Mouse (Mus musculus) A20 (cell line): Measurements from ENCODE around the gene Dpagt1.
"Not testable (repeated sequence)": the region's sequence is repeated elsewhere in the genome, so short reads cannot be mapped to it uniquely, and the experiment has no call there.

Source experiments
- DNase-seq: peaks from one replicate; pipeline ENCODE4 v3.0.0-alpha.2; 2011; ENCODE audit warnings: low read depth, low spot score

Dpagt1 gene

GRCm38 (mm10) chr9:44337436-44338169, 11.8 kb downstream of the Dpagt1 start:
- peak; percentile 52 for DNase-seq

GRCm38 (mm10) chr9:44338574-44338973, 12.8 kb downstream of the Dpagt1 start:
- peak; percentile 67 for DNase-seq

GRCm38 (mm10) chr9:44341487-44341886, 15.7 kb downstream of the Dpagt1 start:
- DNase-seq = no peak

- no peak for DNase-seq
These were observed 16.4 kb downstream of the Dpagt1 start for GRCm38 (mm10) chr9:44342173-44342572.

GRCm38 (mm10) chr9:44342605-44343004, 16.8 kb downstream of the Dpagt1 start:
- no peak for DNase-seq

- no peak for DNase-seq
These were observed 17.5 kb downstream of the Dpagt1 start for GRCm38 (mm10) chr9:44343290-44343689.

GRCm38 (mm10) chr9:44343781-44344421, 18.1 kb downstream of the Dpagt1 start, which contains the start of gene Hmbs:
Gene Hmbs, minus strand, starts transcription at chr9:44344228.
- DNase-seq = peak; percentile 96

GRCm38 (mm10) chr9:44345570-44346433, 20.0 kb downstream of the Dpagt1 start:
- DNase-seq = no peak

GRCm38 (mm10) chr9:44347166-44347565, 21.3 kb downstream of the Dpagt1 start:
- no peak for DNase-seq

GRCm38 (mm10) chr9:44347621-44348020, 21.8 kb downstream of the Dpagt1 start:
- DNase-seq = no peak

GRCm38 (mm10) chr9:44348546-44348945, 22.7 kb downstream of the Dpagt1 start:
- no peak for DNase-seq

- DNase-seq = no peak
These were observed 25.6 kb downstream of the Dpagt1 start for GRCm38 (mm10) chr9:44351396-44351795.

- DNase-seq = no peak
These were observed 26.5 kb downstream of the Dpagt1 start for GRCm38 (mm10) chr9:44352337-44352736.

GRCm38 (mm10) chr9:44353142-44353541, 27.3 kb downstream of the Dpagt1 start:
- DNase-seq = no peak

GRCm38 (mm10) chr9:44357207-44357606, 31.4 kb downstream of the Dpagt1 start:
- DNase-seq = peak; percentile 63

- DNase-seq = peak; percentile 98
These were observed 35.5 kb downstream of the Dpagt1 start, which contains the start of gene Vps11 for GRCm38 (mm10) chr9:44361190-44361917. Gene Vps11, minus strand, starts transcription at chr9:44361670.

GRCm38 (mm10) chr9:44361931-44362330, 36.1 kb downstream of the Dpagt1 start:
- not testable (repeated sequence) for DNase-seq

- peak; percentile 76 for DNase-seq
These were observed 38.7 kb downstream of the Dpagt1 start for GRCm38 (mm10) chr9:44364480-44364879.

- DNase-seq = no peak
These were observed 47.6 kb downstream of the Dpagt1 start for GRCm38 (mm10) chr9:44373386-44373785.

GRCm38 (mm10) chr9:44376141-44376540, 50.3 kb downstream of the Dpagt1 start:
- DNase-seq = no peak

GRCm38 (mm10) chr9:44377335-44377734, 51.5 kb downstream of the Dpagt1 start:
- DNase-seq = peak; percentile 24
